Mouse (Mus musculus) embryonic facial prominence, embryonic 11.5 days (tissue): ENCODE measurements around the gene Gm4894. TPM values are rescaled to one million over a fixed set of nuclear protein-coding genes. Genes with fewer than 3 reads are reported as not detected.

ENCODE experiments used
- ATAC-seq: fragments of 200-750 bp; cut with Nextera tagmentation; replicated peaks from 2 replicates; pipeline ENCODE4 v1.8.0; 2017; ENCODE audit warnings: low read depth; ENCODE audit not compliant: insufficient number of reproducible peaks, low FRiP score, low TSS enrichment
- DNase-seq: peaks from one replicate; pipeline ENCODE4 v3.0.0-alpha.2; 2015; ENCODE audit warnings: low spot score
- H3K27ac ChIP-seq: fragments of 300-500 bp; sonication (generic); replicated peaks from 2 replicates; pipeline ENCODE4 v1.5.1; 2014; ENCODE audit warnings: mild to moderate bottlenecking, low read depth, low read length, control low read depth
- H3K27me3 ChIP-seq: fragments of 300-500 bp; sonication (generic); 2 replicates; pipeline ENCODE4 v1.6.1; 2014; ENCODE audit warnings: mild to moderate bottlenecking, low read length, moderate library complexity, mixed read lengths; ENCODE audit not compliant: control insufficient read depth, insufficient read depth
- H3K36me3 ChIP-seq: fragments of 300-500 bp; sonication (generic); replicated peaks from 2 replicates; pipeline ENCODE4 v1.6.1; 2014; ENCODE audit warnings: low read depth, mild to moderate bottlenecking, low read length, moderate library complexity, mixed read lengths; ENCODE audit not compliant: control insufficient read depth, insufficient read depth
- H3K4me1 ChIP-seq: fragments of 300-500 bp; sonication (generic); 2 replicates; pipeline ENCODE4 v1.6.1; 2014; ENCODE audit warnings: low read length, mixed read lengths; ENCODE audit not compliant: control insufficient read depth, insufficient read depth
- H3K4me2 ChIP-seq: fragments of 300-500 bp; sonication (generic); 2 replicates; pipeline ENCODE4 v1.6.1; 2014; ENCODE audit warnings: low read depth, mild to moderate bottlenecking, control low read depth, low read length, moderate library complexity
- H3K4me3 ChIP-seq: fragments of 300-500 bp; sonication (generic); 2 replicates; pipeline ENCODE4 v1.5.1; 2014; ENCODE audit warnings: low read depth, low read length, control low read depth
- H3K9ac ChIP-seq: fragments of 300-500 bp; sonication (generic); replicated peaks from 2 replicates; pipeline ENCODE4 v1.6.1; 2014; ENCODE audit warnings: mild to moderate bottlenecking, control low read depth, low read length
- H3K9me3 ChIP-seq: fragments of 300-500 bp; sonication (generic); replicated peaks from 2 replicates; pipeline ENCODE4 v1.6.1; 2016; ENCODE audit warnings: mild to moderate bottlenecking, low read length, inconsistent platforms, mixed read lengths; ENCODE audit not compliant: control insufficient read depth
- WGBS: fragments of 180-500 bp; shearing (Covaris S2); extraction: QIAGEN DNeasy Blood & Tissue Kit; methylation state at CpG from one replicate; pipeline ENCODE4 v1.1.7; 2014; 5-methylcytosine and 5-hydroxymethylcytosine counted together
- polyA plus RNA-seq: library from polyadenylated mRNA; unstranded; fragments of >200 nt; fragmentation: Nextera tagmentation; extraction: Ambion mirVana; gene quantifications from 2 replicates; pipeline ENCODE4 v1.2.1, GENCODE M21; 2014

The Gm4894 gene
- not detected in 2 replicates for polyA plus RNA-seq

GRCm38 (mm10) chr9:49250231-49250630, at the start of gene Gm4894:
TSS of gene Gm4894 (plus strand) at chr9:49250531.
- ATAC-seq: no peak
- no peak within 1 kb of the TSS for H3K4me3 ChIP-seq
- H3K9me3 ChIP-seq: no peaks in the 10 kb centered on the region
- no peak within 1 kb of the TSS for H3K9ac ChIP-seq
- H3K36me3 ChIP-seq: no peaks in the 10 kb centered on the region
- no peak within 1 kb of the TSS for H3K4me2 ChIP-seq
- H3K4me1 ChIP-seq: no peaks in the 10 kb centered on the region
- H3K27me3 ChIP-seq: no peaks in the 10 kb centered on the region
- no peak within 1 kb of the TSS for H3K27ac ChIP-seq
- no peak for DNase-seq
- 71% methylated on average over 6 of the region's 6 CpGs for WGBS

GRCm38 (mm10) chr9:49206331-49206730, 44.0 kb upstream of the Gm4894 start:
- H3K4me1 ChIP-seq: no peaks in the 10 kb centered on the region; the same call in 1 of the 2 replicates
- ATAC-seq (no peak), DNase-seq (peak; percentile 59)
- 28% methylated on average over 15 of the region's 15 CpGs for WGBS
- H3K9me3 ChIP-seq: no peaks in the 10 kb centered on the region
- H3K4me2 ChIP-seq: no peak overlapping the region; the same call in 1 of the 2 replicates
- H3K27ac ChIP-seq: no peak overlapping the region
- H3K9ac ChIP-seq: no peak overlapping the region
- no peaks in the 10 kb centered on the region for H3K36me3 ChIP-seq
- no peaks in the 10 kb centered on the region for H3K27me3 ChIP-seq
- no peak overlapping the region for H3K4me3 ChIP-seq

GRCm38 (mm10) chr9:49211493-49211892, 38.8 kb upstream of the Gm4894 start:
- 69% methylated on average over 1 of the region's 1 CpGs for WGBS
- Histone ChIP-seq H3K4me1 (no peaks in the 10 kb centered on the region), H3K9ac (no peak overlapping the region), H3K9me3 (no peaks in the 10 kb centered on the region), H3K27me3 (no peaks in the 10 kb centered on the region), H3K4me3 (no peak overlapping the region), H3K27ac (no peak overlapping the region), H3K36me3 (no peaks in the 10 kb centered on the region), H3K4me2 (no peak overlapping the region)
- ATAC-seq: no peak
- DNase-seq: no peak

GRCm38 (mm10) chr9:49214734-49215133, 35.6 kb upstream of the Gm4894 start:
- Histone ChIP-seq H3K9ac (no peak overlapping the region), H3K4me3 (no peak overlapping the region), H3K27me3 (no peaks in the 10 kb centered on the region), H3K27ac (no peak overlapping the region), H3K9me3 (no peaks in the 10 kb centered on the region), H3K4me2 (no peak overlapping the region), H3K4me1 (no peaks in the 10 kb centered on the region), H3K36me3 (no peaks in the 10 kb centered on the region)
- no peak for ATAC-seq
- WGBS: 33% methylated on average over 2 of the region's 2 CpGs
- peak; percentile 48 for DNase-seq

- H3K36me3 ChIP-seq: no peaks in the 10 kb centered on the region
- DNase-seq (no peak), ATAC-seq (no peak)
- WGBS: 79% methylated on average over 20 of the region's 20 CpGs
- H3K27ac ChIP-seq: no peak overlapping the region
- no peak overlapping the region for H3K9ac ChIP-seq
- no peaks in the 10 kb centered on the region for H3K9me3 ChIP-seq
- no peaks in the 10 kb centered on the region for H3K4me1 ChIP-seq
- no peak overlapping the region for H3K4me3 ChIP-seq
- H3K4me2 ChIP-seq: no peak overlapping the region
- no peaks in the 10 kb centered on the region for H3K27me3 ChIP-seq
Measured at GRCm38 (mm10) chr9:49217626-49218607, 32.4 kb upstream of the Gm4894 start.

- DNase-seq (no peak), ATAC-seq (no peak)
- no peaks in the 10 kb centered on the region for H3K36me3 ChIP-seq
- no peak overlapping the region for H3K27ac ChIP-seq
- H3K9me3 ChIP-seq: no peaks in the 10 kb centered on the region
- H3K4me2 ChIP-seq: no peak overlapping the region
- H3K27me3 ChIP-seq: no peaks in the 10 kb centered on the region
- no peak overlapping the region for H3K9ac ChIP-seq
- 79% methylated on average over 10 of the region's 10 CpGs for WGBS
- H3K4me1 ChIP-seq: no peaks in the 10 kb centered on the region
- H3K4me3 ChIP-seq: no peak overlapping the region
Measured at GRCm38 (mm10) chr9:49224488-49224887, 25.8 kb upstream of the Gm4894 start.

GRCm38 (mm10) chr9:49227442-49227841, 22.9 kb upstream of the Gm4894 start:
- Histone ChIP-seq H3K27me3 (no peaks in the 10 kb centered on the region), H3K27ac (no peak overlapping the region), H3K9ac (no peak overlapping the region), H3K4me3 (no peak overlapping the region), H3K4me1 (no peaks in the 10 kb centered on the region), H3K9me3 (no peaks in the 10 kb centered on the region), H3K36me3 (no peaks in the 10 kb centered on the region), H3K4me2 (no peak overlapping the region)
- ATAC-seq (no peak), DNase-seq (no peak)
- WGBS: 77% methylated on average over 9 of the region's 9 CpGs

- H3K4me3 ChIP-seq: no peak overlapping the region
- 86% methylated on average over 2 of the region's 2 CpGs for WGBS
- ATAC-seq (no peak), DNase-seq (no peak)
- H3K9me3 ChIP-seq: no peaks in the 10 kb centered on the region
- H3K27me3 ChIP-seq: no peaks in the 10 kb centered on the region
- H3K4me2 ChIP-seq: no peak overlapping the region
- H3K9ac ChIP-seq: no peak overlapping the region
- H3K27ac ChIP-seq: no peak overlapping the region
- H3K4me1 ChIP-seq: no peaks in the 10 kb centered on the region
- H3K36me3 ChIP-seq: no peaks in the 10 kb centered on the region
Measured at GRCm38 (mm10) chr9:49229054-49229453, 21.3 kb upstream of the Gm4894 start.
